Comparison of ENCODE assay signal across 8 mouse cellular contexts in the genomic region with DNA sequence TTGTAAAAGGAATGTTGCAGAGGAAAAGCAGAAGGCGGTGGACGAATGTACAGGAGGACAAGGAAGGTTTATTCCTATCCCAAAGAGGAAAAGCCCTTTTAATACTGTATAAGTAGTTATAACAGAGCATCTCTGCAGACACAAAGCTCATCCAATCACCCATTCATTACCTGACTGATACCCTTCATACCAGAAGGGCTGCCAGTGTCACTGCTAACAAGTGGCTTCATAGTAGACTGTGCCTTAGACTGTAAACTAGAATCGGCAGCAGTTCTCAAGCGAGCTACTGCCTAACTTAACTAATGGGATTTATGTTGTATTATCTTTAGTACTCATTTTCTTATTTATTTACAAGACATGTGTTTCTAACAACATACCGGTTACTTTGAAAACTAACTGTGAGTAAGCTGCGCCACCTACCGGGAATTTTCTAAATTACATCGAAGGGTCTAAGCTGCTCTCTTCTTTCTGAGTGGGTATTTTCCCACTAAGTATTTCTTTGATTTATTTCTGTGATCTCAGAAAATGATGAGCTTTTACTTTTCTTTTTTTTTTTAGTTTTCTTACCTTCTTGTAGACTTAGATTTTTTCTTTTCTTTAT.
DNase-seq lines count a peak whose midpoint lies in the region; ATAC-seq and TF ChIP-seq lines count a peak whose summit lies in the region.

No protein-coding gene starts in this region.

- peak; percentile 19 for DNase-seq in gastrocnemius, adult 2 months
- DNase-seq in gastrocnemius, postnatal 25 days: no peak
- DNase-seq in 3134 (ENCODE audit: extremely low read depth, insufficient read length, low spot score): peak; percentile 7
- DNase-seq in adrenal gland, postnatal 10 days: peak; percentile 79
- peak; percentile 67 to 71 for DNase-seq in kidney, postnatal 4 days
- DNase-seq in midbrain, embryonic 11.5 days (ENCODE audit: low spot score, missing footprints): peak; percentile 99
- peak; percentile 61 for DNase-seq in thymus, postnatal 4 days

- H3K27ac ChIP-seq in gastrocnemius, adult 2 months: no peak overlapping the region
- H3K27ac ChIP-seq in forebrain, embryonic 16.5 days (ENCODE audit: low read length): no peak overlapping the region
- H3K27ac ChIP-seq in midbrain, embryonic 11.5 days (ENCODE audit: low read depth, low read length): no peak overlapping the region

- TF ChIP-seq CTCF in gastrocnemius, adult 2 months (IDR thresholded peaks at IDR 0.05): peak; percentile 67

- no peaks in the 10 kb centered on the region for H3K4me1 ChIP-seq in forebrain, embryonic 16.5 days (replicated peaks; ENCODE audit: control insufficient read depth, insufficient read depth, low read length)
- H3K4me1 ChIP-seq in midbrain, embryonic 11.5 days (ENCODE audit: control insufficient read depth, insufficient read depth, low read length): no peaks in the 10 kb centered on the region

- H3K36me3 ChIP-seq in forebrain, embryonic 16.5 days (ENCODE audit: control insufficient read depth, insufficient read depth): no peaks in the 10 kb centered on the region
- no peaks in the 10 kb centered on the region for H3K36me3 ChIP-seq in midbrain, embryonic 11.5 days (ENCODE audit: control insufficient read depth, insufficient read depth, low read length)

- H3K4me3 ChIP-seq in gastrocnemius, adult 2 months: no peak overlapping the region
- H3K4me3 ChIP-seq in forebrain, embryonic 16.5 days (replicated peaks; ENCODE audit: low read length): no peak overlapping the region
- H3K4me3 ChIP-seq in midbrain, embryonic 11.5 days (ENCODE audit: low read depth, low read length): no peak overlapping the region

- WGBS in forebrain, embryonic 16.5 days: 36% methylated on average over 8 of the region's 8 CpGs
- WGBS in midbrain, embryonic 11.5 days: 44% methylated on average over 8 of the region's 8 CpGs

- peak; percentile 72 for ATAC-seq in forebrain, embryonic 16.5 days
- peak; percentile 61; the same call in 1 of the 2 replicates for ATAC-seq in midbrain, embryonic 11.5 days (ENCODE audit: low FRiP score)

- no peak overlapping the region for H3K4me2 ChIP-seq in forebrain, embryonic 16.5 days (ENCODE audit: low read length)
- no peak overlapping the region for H3K4me2 ChIP-seq in midbrain, embryonic 11.5 days

- H3K9me3 ChIP-seq in forebrain, embryonic 16.5 days (ENCODE audit: control insufficient read depth, low read length): no peaks in the 10 kb centered on the region
- H3K9me3 ChIP-seq in midbrain, embryonic 11.5 days (ENCODE audit: control insufficient read depth, low read length): no peaks in the 10 kb centered on the region

- intact Hi-C loops in gastrocnemius, adult 2 months (cut with DNase I): loop anchor here (10.0 kb wide), 1 partner anchor 324 kb away; no protein-coding TSS in a partner anchor

- no peaks in the 10 kb centered on the region for H3K27me3 ChIP-seq in forebrain, embryonic 16.5 days (replicated peaks; ENCODE audit: control insufficient read depth, insufficient read depth, low read length)
- no peaks in the 10 kb centered on the region for H3K27me3 ChIP-seq in midbrain, embryonic 11.5 days (ENCODE audit: control insufficient read depth, insufficient read depth, low read length)

- H3K9ac ChIP-seq in forebrain, embryonic 16.5 days (replicated peaks; ENCODE audit: low read depth, low read length): no peak overlapping the region
- H3K9ac ChIP-seq in midbrain, embryonic 11.5 days (ENCODE audit: low read length): no peak overlapping the region
